Mouse (Mus musculus): ENCODE data around the gene Hspbp1. TPM values are rescaled to one million over a fixed set of nuclear protein-coding genes. Genes with fewer than 3 reads are reported as not detected.

The Hspbp1 gene
- total RNA-seq (2021): 10 to 100 TPM; 89.0 to 91.9 TPM

DNA sequence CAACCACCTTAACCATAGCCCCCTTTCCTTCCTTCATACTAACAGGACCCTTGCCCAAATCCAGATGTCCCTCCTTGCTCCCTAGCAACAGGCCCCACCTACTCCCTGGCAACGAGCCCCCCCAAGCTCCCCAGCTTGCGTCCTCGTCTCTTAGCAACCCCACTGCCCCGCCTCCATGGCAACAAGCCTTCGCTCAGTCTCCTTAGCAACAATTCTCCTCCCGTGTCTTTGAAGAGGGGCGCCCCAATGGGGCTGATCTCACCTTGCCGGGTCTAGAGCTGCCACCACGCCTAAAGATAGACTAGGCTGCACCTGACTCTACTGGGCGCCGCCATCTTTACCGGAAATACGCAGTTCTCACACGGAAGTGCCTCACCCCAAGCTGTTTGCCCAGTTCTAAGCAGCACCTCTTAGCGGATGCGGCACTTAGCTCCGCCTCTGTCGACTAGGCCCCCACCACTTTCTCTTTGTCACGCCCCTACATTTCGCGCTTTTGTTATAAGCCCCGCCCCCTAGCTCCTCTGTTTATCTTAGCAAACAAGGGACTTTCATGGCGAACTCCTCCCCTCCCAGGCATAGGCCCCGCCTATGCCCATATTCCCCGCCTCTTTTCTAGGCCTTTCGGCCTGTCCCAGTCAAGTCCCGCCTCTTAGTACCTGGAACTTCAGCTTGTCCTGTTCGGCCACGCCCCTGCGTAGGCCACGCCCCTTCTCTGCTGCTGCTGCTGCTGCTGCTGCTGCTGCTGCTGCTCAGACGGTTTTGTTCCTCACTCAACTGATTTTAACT, at the start of gene Hspbp1:
Gene Hspbp1 (minus strand): TSS at position 437 of the 786 bp plus-strand sequence.
- peak; percentile 71 to 81 for DNase-seq (ENCODE audit: extremely low spot score in 1 of 2, low spot score in 1 of 2)

DNA sequence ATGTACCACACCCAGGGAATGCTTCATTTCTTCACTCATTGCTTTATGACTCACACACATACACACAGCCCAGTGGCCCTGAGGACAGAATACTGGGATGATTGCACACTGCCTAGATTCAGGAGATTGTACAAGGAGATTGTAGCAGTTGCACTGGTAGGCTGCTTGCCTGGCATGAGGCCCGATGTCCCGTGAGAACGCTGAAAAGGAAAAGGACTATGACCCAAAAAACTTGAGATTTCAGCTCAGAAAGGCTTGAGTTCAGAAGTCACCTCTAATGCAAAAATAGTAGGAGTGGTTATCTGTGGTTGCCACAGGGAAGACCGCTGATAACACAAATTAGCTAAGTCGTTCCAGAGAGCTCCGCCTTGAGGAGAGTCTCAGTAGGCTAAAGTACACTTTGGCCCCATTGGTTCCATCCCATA, 48.1 kb upstream of the Hspbp1 start:
- no peak for DNase-seq (ENCODE audit: extremely low spot score in 1 of 2, low spot score in 1 of 2)

DNA sequence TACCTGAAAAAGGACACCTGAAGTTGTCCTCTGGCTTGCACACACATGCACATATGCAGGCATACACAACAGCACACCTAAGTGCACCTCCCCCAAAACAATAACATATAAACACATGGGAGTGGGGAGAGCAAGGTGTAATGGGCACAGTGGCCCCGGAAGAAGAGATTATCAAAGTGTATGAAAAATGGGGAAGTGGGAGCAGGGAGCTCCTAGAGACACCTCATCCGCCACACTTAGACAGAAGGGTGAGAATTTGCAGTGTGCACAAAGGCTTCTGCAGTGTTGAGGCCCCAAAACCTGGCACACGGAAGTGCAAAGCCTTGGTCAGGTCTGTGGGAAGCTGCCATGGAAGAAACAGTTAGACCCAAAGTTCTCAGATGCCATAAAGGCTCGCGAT, 46.2 kb upstream of the Hspbp1 start:
- no peak for DNase-seq (ENCODE audit: extremely low spot score in 1 of 2, low spot score in 1 of 2)

DNA sequence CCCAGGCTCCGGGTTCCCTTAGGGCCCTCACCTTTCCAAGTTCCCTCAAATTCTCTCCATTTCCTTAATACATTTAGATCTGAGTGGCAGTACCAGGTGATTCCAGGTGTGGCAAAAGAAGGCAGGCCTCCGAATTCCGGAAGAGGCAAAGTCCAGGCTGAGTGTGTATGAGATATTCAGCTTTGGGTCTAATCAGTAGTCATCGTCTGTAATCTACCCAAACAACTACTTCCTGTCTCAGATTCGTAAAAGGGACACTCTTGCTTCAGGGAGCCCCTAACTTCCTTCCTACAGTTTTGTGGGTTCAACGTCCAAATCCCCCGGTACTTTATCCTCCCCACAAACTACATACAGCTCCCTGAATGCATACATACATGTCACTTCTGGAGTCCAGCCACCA, 40.3 kb upstream of the Hspbp1 start, which contains the start of gene Tmem150b:
Gene Tmem150b (minus strand): TSS at position 81 of the 400 bp plus-strand sequence.
- DNase-seq (ENCODE audit: extremely low spot score in 1 of 2, low spot score in 1 of 2): no peak

DNA sequence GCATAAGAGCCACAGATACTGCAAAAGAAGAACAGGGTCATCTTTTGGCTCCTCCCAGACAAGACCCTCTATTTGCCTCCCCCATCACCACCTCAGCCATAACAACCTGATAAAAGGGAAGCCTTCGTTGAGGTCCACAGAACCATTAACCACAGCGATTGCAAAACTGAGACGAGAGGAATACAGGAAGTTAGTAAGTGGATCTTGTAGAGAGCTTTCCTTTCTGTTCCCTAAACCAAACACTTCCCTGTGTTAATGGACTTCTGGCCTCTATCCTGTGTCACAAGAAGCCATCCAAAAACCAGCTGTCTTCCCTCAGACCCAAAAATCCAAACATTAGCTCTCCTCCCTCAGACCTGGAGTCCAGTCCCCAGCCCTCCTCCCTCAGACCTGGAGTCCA, 39.5 kb upstream of the Hspbp1 start:
- no peak for DNase-seq (ENCODE audit: extremely low spot score in 1 of 2, low spot score in 1 of 2)

DNA sequence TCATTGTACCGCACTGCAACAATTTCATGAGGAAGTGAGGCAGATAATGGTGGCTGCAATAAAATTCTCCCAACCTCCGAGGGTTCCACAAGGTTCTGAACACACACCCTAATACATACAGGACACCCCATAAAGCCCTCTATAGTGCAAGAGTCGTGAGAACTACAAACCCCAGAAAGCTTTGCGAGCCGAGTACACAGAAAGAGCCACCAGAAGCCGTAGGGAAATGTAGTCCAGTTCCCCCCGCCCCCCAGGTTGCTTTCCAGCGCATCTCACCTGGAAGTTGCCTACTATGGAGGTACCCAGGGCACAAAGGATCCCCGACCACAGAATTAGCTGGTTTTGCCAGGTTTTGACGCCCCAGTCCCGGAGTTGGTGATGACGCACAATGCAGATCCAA, 38.6 kb upstream of the Hspbp1 start:
- DNase-seq (ENCODE audit: extremely low spot score in 1 of 2, low spot score in 1 of 2): no peak

DNA sequence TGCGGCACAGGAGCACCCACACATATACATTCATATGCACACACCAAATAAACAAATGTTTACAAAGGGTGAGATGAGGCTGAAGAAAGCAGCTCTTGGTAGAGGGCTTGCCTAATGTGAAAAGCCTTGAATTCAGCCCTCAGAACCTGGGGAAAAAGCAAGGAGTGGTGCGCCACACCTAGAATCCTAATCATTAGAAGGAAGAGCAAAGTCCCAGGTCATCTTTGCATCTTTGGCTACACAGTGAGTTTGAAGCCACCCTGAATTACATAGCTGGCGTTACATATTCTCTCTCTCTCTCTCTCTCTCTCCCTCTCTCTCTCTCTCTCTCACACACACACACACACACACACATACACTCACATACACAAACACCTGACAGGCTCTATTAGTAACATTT, 34.4 kb upstream of the Hspbp1 start:
- no peak for DNase-seq (ENCODE audit: extremely low spot score in 1 of 2, low spot score in 1 of 2)

DNA sequence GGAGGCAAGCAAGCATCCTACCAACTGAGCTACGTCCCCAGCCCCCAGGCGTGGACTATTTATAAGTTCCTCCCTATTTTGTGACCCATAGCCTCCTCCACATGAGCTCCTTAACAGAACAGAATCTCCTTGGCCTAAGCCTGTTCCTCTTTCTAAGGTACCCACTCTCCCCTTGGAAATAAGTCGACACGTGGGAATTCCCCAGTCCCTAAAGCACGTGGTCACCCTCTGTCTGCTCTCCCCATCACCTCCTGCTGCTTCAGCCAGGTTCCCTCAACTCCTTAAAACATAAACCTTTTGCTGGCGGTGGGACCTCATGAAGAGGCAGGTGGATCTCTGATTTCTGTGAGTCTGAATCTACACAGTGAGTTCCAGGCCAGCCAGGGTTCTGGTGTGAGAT, 32.1 kb upstream of the Hspbp1 start:
- no peak for DNase-seq (ENCODE audit: extremely low spot score in 1 of 2, low spot score in 1 of 2)

DNA sequence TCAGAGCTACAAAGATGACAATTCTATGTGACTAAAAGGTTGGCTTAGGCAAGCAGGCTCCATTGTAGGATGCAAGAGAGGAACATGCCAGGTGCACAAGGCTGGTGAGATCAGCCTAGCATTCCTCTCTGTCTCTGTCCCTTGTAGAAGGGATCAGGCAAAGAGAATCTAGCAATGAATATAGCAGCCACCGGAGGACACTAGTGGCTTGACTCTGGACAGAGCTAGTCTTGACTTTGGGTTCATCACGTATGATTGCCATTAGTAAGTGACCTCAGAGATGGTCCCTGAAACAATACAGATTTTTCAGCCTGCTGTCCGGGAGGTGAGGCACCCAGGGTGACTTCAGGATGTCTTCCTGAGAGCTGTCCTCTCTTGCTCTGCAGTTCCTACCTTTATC, 27.7 kb upstream of the Hspbp1 start:
- DNase-seq (ENCODE audit: extremely low spot score in 1 of 2, low spot score in 1 of 2): no peak

DNA sequence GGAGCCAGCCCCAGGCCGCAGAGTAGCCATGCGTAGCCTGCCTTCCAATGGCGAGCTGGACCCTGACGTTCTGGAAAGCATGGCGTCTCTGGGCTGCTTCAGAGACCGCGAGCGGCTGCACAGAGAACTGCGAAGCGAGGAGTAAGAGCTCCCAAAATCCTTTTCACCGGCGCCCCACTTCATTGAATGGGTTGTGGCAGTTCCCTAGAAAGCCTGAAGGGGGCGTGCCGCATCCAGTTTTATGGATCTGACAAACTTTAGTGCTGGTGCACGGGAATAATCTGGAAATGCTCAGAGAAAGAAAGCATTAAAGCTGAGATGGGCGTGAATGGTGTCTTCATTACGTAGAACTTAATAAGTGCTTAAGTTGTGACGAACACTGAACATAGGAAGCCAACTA, 20.2 kb upstream of the Hspbp1 start:
- peak in 1 of 2 experiments; percentile 57 for DNase-seq (ENCODE audit: extremely low spot score in 1 of 2, low spot score in 1 of 2)

DNA sequence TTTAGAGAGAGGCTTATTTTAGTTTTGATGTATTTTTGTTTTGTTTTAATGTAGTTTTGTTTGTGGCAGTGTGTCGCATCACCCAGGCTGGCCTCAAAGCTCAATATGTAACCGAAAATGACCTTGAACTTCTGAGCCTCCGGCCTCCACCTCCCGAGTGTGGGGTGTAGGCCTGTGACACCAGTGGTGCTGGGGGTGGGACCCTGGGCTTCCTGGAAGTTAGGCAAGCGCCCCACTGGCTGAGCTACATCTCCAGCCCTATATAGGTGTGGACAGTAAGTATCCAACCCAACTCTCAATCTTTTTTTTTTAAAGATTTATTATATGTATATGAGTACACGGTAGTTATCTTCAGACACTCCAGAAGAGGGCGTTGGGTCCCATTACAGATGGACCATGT, 18.3 kb upstream of the Hspbp1 start:
- DNase-seq (ENCODE audit: extremely low spot score in 1 of 2, low spot score in 1 of 2): no peak

DNA sequence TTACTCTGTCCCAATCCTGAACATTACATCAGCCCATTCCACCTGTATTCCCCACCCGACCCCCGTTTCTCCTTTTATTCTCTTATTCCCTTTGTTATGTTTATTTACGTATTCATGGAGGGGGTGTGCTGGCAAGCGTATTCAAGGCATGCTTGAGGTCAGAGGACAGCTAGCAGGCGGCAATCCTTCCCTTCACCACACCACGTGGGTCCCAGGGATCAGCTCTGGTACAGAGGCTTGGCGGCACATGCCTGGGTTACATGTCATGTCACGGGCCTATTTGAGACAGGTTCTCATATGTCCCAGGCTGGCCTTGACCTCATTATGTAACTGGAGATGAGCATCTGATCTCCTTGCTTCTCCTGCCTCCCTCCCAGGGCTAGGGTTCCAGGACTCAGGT, 17.5 kb upstream of the Hspbp1 start:
- DNase-seq (ENCODE audit: extremely low spot score in 1 of 2, low spot score in 1 of 2): no peak

DNA sequence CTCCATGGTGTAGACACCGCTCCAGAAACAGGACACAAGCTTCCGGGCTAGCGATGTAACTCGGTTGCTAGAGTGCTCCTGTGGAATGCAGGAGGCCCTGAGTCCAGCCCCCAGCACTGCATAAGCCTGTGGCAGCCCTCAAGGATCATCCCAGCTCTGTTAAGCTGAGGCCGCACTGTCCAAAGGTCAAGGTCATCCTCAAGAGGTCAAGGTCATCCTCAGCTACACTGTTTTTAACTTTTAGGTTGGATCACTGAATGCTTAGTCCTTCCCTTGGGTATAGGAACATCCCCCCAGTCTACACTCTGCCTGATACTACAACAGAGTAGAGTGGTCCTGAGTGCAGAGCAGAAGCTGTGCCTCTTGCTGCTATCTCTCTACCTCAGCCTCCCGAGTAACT, 8.1 kb upstream of the Hspbp1 start:
- no peak for DNase-seq (ENCODE audit: extremely low spot score in 1 of 2, low spot score in 1 of 2)

DNA sequence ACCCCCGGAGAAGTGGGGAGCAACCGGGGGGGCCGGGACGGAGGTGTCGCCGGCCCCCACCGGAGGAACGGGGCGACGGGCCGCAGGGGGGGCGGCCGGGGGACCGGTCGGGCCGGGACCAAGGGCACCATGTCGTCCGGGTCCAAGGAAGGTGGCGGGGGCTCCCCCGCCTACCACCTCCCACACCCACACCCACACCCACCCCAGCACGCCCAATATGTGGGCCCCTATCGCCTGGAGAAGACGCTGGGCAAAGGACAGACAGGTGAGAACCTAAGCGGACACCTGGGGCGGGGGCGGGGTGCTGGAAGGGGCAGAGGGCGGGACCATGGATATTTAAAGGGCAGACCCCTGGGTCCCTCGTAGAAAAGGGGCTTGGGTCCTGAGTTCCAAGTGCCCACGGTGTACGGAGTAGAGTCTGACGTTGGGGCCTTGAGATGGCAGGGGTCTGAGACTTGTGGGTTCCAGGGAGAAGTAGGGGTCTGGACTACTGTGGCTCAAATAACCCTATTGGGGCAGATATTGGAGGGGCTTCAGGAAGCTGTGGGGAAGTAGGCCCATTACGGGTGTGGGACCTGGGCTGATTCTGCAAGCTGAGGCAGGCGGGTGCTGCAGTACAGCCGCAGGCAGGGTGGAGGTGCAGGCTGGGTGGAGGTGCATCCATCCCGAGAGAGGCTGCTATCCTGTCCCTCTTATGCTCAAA, 6.2 kb upstream of the Hspbp1 start:
- DNase-seq (ENCODE audit: extremely low spot score in 1 of 2, low spot score in 1 of 2): peak in 1 of 2 experiments; percentile 36

DNA sequence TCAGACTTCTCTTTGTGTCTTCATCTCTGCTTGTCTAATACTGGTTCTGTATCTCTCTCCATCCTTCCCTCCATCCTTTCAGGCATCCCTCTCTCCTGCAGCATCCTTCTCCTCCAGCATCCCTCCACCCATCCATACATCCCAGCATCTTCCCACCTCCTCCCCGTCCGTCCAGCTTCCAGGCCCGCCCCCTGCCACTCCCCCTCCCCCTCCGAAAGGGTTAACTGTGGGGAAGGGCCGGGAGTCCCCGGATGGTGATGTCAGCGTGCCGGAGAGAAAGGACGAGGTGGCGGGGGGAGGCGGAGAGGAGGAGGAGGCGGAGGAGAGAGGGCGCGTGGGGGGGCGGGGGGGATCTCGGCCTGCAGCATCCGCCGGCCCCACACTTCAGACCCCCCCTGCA, 5.5 kb upstream of the Hspbp1 start, which contains the start of gene Brsk1:
Gene Brsk1 (plus strand): TSS at position 218 of the 400 bp plus-strand sequence.
- peak; percentile 72 to 85 for DNase-seq (ENCODE audit: extremely low spot score in 1 of 2, low spot score in 1 of 2)

DNA sequence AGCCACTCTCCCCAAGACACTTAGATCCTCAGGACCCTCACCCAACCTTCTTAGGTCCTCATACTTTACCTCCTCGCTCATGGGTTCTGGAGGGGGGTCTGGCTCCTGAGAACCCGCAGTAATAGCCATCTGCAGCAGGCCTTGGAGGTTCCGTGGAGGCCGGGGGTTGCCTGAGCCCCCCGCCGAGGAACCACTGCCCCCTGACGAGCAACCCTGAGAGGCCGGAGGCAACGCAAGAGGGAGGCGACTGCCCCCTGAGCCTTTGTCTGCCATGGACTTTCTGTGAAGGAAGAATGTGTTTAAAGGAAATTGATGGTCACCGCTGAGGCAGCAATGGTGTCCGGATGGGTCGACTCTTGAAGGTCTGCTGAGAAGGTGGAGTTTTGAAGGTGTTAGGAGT, 665 bp downstream of the Hspbp1 start:
- DNase-seq (ENCODE audit: extremely low spot score in 1 of 2, low spot score in 1 of 2): no peak

DNA sequence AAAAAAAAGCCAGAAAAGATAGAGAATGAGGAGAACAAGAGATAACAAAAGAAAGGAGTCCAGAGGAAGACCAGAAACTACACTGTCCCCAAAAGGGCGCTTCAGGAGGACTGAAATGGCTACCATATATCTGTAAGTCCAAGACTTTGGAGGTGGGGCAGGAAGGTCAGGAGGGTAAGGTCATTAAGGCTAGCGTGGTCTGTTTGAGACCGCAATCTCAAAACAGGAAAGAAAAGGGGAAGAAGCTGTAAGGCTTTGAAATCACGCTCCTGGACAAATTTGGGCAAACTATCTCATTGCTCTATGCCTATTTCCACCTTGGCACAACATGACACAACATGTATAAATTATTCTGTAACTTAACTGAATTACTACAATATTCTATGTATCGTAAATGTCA, 1.6 kb downstream of the Hspbp1 start:
- DNase-seq (ENCODE audit: extremely low spot score in 1 of 2, low spot score in 1 of 2): no peak

DNA sequence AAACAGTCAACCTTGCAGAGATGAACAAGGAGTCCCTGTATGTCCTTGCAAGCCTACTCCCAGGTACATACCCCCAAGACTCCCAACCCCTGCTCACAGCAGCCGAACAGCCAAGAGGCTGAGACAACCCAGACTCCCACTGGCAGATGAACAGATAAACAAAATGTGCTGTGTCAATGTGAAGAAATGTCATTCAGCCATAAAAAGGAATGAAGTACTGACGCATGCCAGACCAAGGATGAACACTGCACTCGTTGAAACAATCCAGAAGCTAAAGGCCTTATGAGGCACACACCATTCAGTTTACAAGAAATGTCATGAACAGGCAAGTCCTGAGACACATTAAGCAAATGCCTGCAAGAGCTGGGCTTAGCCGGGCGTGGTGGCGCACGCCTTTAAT, 9.7 kb downstream of the Hspbp1 start:
- DNase-seq (ENCODE audit: extremely low spot score in 1 of 2, low spot score in 1 of 2): no peak

DNA sequence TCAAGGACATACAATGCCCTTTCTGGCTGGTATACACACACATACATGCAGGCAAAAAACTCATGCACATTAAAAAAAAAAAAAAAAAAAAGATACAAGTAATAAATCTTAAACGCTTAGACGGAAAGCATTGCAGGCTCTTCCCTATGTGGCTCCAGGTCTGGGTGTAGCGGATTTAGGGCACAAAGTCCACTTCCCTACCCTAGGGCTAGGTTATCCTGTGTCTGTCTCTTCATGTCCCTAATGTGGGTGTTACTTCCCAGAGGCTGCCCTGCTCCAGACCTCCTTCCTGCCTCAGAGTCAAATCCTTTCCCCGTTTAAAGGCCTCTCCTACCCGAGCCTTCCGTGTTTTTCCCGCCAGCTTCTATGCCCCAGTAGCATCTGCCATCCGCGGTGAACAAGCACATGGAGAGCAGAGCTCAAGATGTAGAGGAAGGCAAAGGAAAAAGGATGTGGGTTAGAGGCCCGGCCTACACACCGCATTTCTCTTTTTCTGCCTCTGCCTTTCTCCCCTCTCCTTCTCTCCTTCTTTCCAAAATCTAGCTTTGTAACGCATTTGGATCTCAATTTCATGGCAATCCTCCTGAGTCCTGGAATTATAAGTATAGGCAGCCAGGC, 10.6 kb downstream of the Hspbp1 start:
- DNase-seq (ENCODE audit: extremely low spot score in 1 of 2, low spot score in 1 of 2): no peak

DNA sequence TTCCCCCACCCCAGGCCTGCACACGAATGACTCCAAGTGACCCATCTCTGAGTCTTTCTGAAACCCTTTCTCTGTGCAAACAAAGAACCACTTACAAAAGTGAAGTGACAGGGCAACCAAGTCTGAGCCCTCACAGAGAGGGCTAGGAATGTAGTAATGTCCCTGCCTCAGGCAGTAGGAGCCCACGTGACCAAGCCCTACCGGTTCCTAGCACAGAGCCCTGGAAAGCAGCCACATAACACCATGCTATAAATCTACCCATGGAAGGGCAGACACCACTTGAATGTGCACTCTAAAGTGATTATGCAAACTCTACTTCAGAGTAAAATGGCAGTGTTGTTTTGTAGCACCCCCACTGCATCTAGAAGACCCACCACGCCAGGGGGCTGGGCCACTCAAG, 12.9 kb downstream of the Hspbp1 start:
- DNase-seq (ENCODE audit: extremely low spot score in 1 of 2, low spot score in 1 of 2): no peak

DNA sequence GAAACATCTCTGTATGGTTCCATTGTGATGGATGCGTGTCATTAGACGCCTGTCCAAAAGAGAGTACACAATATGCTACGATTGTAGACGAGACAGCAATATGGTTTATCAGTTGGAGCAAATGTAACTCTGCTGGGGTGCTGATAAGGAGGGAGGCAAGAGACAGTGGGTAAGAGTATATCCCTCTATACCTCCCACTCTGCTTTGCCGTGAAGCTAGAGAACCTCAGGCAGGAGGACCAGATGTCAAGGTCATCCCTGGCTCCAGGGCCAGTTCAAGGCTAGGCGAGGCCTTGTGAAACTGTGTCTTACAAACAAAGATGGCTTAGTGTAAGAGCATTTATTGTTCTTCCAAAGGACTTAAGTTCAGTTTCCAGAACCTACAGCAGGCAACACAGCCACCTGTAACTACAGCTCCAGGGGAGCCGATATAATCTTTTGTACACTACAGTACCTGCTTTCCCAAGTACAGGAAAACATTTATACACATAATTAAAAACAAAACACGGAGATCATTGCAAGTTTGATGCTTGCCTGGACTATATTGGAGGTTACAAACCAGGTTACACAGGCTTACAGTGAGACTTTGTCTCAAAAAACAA, 14.1 kb downstream of the Hspbp1 start:
- DNase-seq (ENCODE audit: extremely low spot score in 1 of 2, low spot score in 1 of 2): no peak

Data from layer of hippocampus, postnatal 25 days (tissue).